16 mouse cellular contexts compared by ENCODE assay signal in genomic region chr9:70481872-70482271, GRCm38 (mm10).
"Had no signal": no experiment of that assay in that cellular context is flagged by ENCODE, and none has a peak within 500 bp of the region (broad histone marks: within the 10 kb centered on the region; RNA-seq: fewer than 3 reads in every experiment).

No protein-coding gene starts in this region.

- H3K9ac ChIP-seq: neural tube, embryonic 13.5 days; neural tube, embryonic 15.5 days; stomach, embryonic 15.5 days had no signal

- H3K27me3 ChIP-seq: neural tube, embryonic 13.5 days; neural tube, embryonic 15.5 days; stomach, embryonic 15.5 days had no signal

- H3K27ac ChIP-seq: neural tube, embryonic 13.5 days; neural tube, embryonic 15.5 days; stomach, embryonic 15.5 days; stomach, postnatal 0 days had no signal

- H3K9me3 ChIP-seq: neural tube, embryonic 13.5 days; neural tube, embryonic 15.5 days; stomach, embryonic 15.5 days had no signal

- DNase-seq: retina, postnatal 1 day; right cerebral cortex, adult 18-20 months; right cerebral cortex, postnatal 14 days; right cerebral cortex, postnatal 25 days; right cerebral cortex, postnatal 4 days; spleen, adult 18-20 months; thymus, adult 18-20 months; thymus, adult 2 months; thymus, postnatal 14 days; thymus, postnatal 25 days; thymus, postnatal 36 days; thymus, postnatal 4 days had no signal

- H3K4me1 ChIP-seq: neural tube, embryonic 13.5 days; neural tube, embryonic 15.5 days; stomach, embryonic 15.5 days had no signal

- H3K36me3 ChIP-seq: neural tube, embryonic 13.5 days; neural tube, embryonic 15.5 days; stomach, embryonic 15.5 days had no signal

- H3K4me3 ChIP-seq: neural tube, embryonic 13.5 days; neural tube, embryonic 15.5 days; stomach, embryonic 15.5 days had no signal
